Mouse (Mus musculus): ENCODE data around the gene Hist1h3a.
"Not testable (repeated sequence)": the region's sequence is repeated elsewhere in the genome, so short reads cannot be mapped to it uniquely, and the experiment has no call there.

Gene Hist1h3a

GRCm38 (mm10) chr13:23761871-23762821 lies at the start of gene Hist1h3a:
Gene Hist1h3a, minus strand, starts transcription at chr13:23762386.
- peak; percentile 86 for DNase-seq (ENCODE audit: low read depth, low spot score)

DNA sequence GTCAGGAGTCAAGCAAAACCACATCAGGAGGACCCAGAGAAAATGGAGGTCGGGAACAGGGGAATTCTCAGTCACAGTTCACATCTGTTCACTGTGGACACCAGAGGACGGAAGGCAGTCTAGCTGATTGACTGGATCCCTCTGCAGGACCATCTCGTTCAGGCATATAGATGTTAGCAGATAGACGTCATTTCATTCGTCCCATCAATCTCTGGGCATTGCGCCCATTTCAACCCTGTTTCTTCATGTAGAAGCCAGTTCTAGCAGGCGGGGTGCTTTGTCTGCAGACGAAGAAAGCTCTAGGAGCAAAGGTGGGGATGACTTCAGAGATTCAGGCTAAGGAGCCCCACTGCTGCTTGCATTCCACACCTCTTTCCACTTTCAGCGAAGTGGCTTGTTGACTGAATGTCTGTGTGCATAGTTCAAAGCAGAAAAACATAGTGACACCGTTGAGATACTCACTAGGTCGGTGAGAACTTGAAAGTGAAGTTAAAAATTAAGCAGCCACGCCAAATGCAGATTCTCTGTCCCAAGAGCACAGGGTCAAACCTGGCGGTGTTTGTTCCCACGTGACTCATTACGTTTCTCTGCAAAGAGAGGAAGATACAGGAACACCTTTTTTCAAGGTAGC lies 44.4 kb upstream of the Hist1h3a start, which contains the start of gene Slc17a2:
TSS of gene Slc17a2 (plus strand) at position 572 of the 631 bp plus-strand sequence.
- DNase-seq (ENCODE audit: low read depth, low spot score), result no peak

DNA sequence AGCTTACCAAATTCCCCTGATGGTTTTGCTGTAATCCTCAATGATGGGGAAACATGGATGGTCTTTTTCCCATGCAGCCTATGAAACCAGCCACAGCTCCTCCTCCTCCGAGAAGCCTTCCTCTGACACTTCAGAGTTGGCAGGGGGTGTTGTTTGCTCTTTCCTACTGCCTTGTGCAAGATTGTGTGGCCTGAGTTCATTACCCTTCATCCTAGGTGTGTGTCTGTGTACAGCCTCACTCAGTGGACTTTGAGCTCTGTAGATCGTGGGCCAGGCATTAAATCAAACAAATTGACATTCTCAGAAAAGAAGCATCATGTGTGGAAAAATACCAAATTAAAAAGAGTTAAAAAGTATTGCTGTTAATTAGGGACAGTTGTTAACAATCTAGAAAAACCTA lies 42.3 kb upstream of the Hist1h3a start:
- no peak for DNase-seq (ENCODE audit: low read depth, low spot score)

- no peak for DNase-seq (ENCODE audit: low read depth, low spot score)
Observed at GRCm38 (mm10) chr13:23799405-23799804, 37.2 kb upstream of the Hist1h3a start.

- DNase-seq (ENCODE audit: low read depth, low spot score), result peak; percentile 43
Observed at GRCm38 (mm10) chr13:23792520-23792919, 30.3 kb upstream of the Hist1h3a start.

GRCm38 (mm10) chr13:23779025-23779424 lies 16.8 kb upstream of the Hist1h3a start:
- no peak for DNase-seq (ENCODE audit: low read depth, low spot score)

DNA sequence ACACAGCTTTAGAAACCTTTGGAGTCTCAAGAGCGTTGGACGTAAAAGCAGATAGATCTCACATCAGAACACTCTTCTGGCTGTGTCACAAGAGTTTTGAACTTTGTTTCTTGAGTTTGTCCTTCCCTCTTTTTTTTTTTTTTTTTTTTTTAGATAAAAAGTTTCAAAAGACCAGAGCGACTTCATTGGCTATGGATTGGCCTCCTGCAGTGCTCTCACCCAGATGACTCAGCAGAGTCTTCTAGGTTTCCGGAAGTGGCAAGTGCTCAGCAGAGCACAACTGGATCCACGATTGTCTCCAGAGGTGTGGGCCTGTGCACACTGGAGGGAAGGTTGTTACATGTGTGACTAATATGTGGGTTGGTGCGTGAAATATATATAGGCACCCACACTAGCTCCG lies 16.2 kb upstream of the Hist1h3a start:
- no peak for DNase-seq (ENCODE audit: low read depth, low spot score)

GRCm38 (mm10) chr13:23772561-23773313 lies 10.6 kb upstream of the Hist1h3a start:
- peak; percentile 72 for DNase-seq (ENCODE audit: low read depth, low spot score)

- DNase-seq (ENCODE audit: low read depth, low spot score), result not testable (repeated sequence)
Observed at GRCm38 (mm10) chr13:23769613-23770012, 7.4 kb upstream of the Hist1h3a start, which contains the start of gene Trim38. Gene Trim38, plus strand, starts transcription at chr13:23769913.

DNA sequence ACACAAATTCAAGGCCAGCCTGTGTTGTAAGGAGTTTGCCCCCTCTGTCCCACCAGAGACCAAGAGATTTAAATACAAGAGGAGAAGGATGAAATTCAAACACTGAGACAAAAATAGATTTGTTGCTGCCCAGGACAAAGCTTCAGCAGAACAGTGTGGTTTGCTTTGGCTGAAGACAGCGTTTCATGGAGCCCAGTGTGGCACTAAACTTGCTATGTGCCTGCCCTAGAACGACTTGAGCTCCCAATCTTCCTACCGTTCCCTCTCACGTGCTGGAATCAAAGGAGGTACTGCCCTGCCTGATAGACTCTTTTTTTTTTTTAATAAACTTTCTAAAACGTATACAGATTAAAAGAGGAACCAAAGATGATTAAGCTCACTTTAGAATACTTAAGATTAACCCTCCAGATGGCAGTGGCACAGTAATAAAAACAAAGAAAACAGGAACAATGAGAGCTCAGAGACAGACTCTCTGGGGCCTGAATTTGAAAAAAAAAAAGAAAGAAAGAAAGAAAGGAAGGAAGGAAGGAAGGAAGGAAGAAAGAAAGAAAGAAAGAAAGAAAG lies 6.7 kb upstream of the Hist1h3a start:
- no peak for DNase-seq (ENCODE audit: low read depth, low spot score)

DNA sequence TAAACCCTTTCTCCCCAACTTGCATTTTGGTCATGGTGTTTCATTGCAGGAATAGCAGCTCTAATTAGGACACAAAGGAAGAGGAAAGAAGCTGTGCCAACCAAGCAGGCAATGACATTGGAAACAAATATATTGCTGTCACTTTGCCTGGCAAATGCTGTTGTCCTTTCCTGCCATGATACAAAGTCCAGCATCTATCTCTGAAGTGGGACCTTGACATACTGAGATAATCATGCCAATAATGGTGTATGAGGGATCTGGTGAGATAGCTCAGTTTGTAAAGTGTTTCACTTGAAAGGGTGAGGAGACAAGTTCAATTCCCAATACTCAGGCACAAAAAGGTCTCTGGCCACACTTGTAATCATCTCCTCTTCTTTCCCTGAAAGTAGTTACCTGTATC lies 4.6 kb upstream of the Hist1h3a start:
- DNase-seq (ENCODE audit: low read depth, low spot score), result no peak

- no peak for DNase-seq (ENCODE audit: low read depth, low spot score)
Observed at GRCm38 (mm10) chr13:23765172-23765513, 3.0 kb upstream of the Hist1h3a start.

DNA sequence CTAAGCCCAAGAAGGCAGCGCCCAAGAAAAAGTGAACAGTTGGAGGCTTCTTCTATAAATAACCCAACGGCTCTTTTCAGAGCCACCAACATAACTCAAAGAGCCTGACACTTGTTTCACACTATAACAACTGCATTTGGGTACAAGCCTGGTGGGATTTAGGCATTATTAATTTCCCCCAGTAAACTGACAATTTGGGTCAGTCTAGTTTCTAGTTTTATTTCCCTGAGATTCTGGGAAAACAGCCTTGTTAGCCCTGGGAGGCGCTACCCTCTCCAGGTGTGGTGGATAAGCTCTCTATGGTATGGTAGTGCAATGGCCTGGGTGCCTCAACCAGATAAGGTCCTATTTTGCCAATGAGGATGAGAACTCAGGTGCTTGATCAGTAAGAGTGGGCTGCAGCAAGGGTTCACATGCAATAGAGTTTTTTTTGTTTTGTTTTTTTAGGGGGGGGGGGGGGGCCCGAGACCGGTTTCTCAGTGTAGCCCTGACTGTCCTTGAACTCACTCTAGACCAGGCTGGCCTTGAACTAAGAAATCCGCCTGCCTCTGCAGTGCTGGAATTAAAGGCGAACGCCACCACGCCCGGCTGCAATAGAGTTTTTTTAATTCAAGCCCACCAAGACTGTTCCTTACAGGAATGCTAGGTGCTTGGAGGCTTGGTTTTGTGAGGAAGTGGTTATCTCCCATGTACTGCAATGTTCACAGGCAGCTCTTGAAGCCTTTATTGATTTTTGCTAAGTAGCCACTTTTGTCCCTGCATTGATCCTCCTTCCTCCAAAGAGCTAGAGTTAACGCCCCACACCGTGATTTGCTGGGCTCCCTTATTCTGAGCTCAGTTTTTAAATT lies 2.4 kb upstream of the Hist1h3a start:
- peak; percentile 59 for DNase-seq (ENCODE audit: low read depth, low spot score)

DNA sequence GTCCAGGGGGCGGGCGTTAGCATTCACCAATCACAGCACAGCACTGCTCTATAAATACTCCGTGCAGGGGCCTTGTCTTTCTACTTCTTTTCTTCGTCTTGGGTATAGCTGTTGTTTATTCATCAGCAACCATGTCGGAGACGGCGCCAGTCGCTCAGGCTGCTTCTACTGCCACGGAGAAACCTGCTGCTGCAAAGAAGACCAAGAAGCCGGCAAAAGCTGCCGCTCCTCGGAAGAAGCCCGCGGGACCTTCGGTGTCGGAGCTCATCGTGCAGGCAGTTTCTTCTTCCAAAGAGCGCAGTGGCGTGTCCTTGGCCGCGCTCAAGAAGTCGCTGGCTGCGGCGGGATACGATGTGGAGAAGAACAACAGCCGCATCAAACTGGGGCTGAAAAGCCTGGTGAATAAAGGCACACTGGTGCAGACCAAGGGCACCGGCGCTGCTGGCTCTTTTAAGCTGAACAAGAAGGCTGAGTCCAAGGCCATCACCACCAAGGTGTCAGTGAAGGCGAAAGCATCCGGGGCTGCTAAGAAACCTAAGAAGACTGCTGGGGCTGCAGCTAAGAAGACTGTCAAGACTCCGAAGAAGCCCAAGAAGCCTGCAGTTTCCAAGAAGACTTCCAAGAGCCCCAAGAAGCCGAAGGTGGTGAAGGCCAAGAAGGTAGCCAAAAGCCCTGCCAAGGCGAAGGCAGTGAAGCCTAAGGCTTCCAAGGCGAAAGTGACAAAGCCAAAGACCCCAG lies 1.6 kb upstream of the Hist1h3a start, which contains the start of gene Hist1h1a:
TSS of gene Hist1h1a (plus strand) at position 81 of the 738 bp plus-strand sequence.
- DNase-seq (ENCODE audit: low read depth, low spot score), result peak; percentile 92

- DNase-seq (ENCODE audit: low read depth, low spot score), result no peak
Observed at GRCm38 (mm10) chr13:23763242-23763585, 1.0 kb upstream of the Hist1h3a start.

DNA sequence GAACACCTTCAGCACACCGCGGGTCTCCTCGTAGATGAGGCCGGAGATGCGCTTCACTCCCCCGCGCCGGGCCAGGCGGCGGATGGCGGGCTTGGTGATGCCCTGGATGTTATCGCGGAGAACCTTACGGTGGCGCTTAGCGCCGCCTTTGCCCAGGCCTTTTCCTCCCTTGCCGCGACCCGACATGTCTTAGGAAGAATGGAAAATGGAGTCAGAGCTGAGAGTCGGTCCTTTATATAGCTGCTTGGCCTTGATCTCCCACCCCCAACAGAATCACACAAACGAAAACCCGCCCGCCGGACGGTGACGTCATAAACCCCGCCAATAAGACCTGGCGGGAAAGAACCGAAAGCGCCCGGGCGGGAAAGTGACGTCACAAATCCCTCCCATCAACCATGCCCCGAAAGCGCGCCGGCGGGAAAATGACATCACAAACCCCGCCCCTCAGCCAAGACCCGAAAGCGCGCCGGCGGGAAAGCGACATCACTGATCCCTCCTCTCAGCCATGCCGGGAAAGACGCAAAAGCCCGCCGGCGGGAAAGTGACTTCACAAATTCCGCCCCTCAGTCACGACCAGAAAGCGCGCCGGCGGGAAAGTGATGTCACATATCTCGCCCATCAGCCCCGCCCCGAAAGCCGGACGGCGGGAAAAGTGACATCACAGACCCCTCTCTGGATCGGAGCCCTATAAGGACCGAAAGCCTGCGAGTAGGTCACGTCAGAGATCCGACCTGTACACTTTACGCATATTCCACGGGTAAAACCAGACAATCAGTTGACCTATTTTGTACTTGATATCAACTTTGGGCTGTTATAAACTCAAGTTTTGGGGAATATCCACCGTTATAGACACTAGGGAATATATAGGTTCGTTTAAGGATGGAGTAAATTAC lies 968 bp downstream of the Hist1h3a start, which contains the start of gene Hist1h4a:
TSS of gene Hist1h4a (minus strand) at position 259 of the 893 bp plus-strand sequence.
- peak; percentile 99 for DNase-seq (ENCODE audit: low read depth, low spot score)

DNA sequence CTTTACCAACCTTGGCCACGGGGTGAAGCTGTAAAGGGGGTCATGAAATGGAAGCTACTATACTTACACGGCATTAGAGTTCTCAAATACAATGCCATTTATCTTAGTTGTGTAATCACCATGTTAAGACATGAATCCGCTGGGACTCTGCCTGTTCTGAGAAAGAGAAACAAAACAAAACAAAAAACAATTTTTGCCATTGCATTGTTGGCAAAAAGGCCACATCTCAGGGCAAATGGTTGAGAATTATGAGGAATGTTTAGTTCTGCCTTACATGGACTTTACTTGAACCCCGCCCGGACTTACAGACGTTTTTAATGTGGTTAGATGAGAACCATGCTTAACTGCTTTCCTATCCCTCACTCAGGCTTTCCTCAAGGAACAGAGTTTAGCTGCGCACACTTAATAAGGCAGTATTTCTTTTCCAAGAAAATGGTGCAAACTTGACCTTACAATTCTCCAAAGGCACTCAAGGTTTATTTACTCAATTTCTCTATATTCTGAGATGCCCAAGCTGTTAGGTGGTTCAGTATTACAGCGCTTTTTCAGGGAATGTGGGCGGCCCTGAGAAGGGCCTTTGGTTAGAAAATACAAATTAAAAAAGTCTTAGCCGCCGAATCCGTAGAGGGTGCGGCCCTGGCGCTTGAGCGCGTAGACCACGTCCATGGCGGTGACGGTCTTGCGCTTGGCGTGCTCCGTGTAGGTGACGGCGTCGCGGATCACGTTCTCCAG lies 1.8 kb downstream of the Hist1h3a start:
- peak; percentile 50 for DNase-seq (ENCODE audit: low read depth, low spot score)

GRCm38 (mm10) chr13:23759916-23760239 lies 2.3 kb downstream of the Hist1h3a start:
- no peak for DNase-seq (ENCODE audit: low read depth, low spot score)
